Mouse (Mus musculus): ENCODE measurements around the gene Apol9b. TPM values are rescaled to one million over a fixed set of nuclear protein-coding genes. Genes with fewer than 3 reads are reported as not detected.

Gene Apol9b
- total and polyA plus RNA-seq, 3 experiments: not detected

- TF ChIP-seq GABPA (IDR thresholded peaks at IDR 0.05; ENCODE audit: low read depth, low read length): no peak
- TF ChIP-seq E2F4 (IDR thresholded peaks at IDR 0.05; ENCODE audit: borderline replicate concordance, low read depth, low read length): no peak
- TF ChIP-seq ZC3H11A (IDR thresholded peaks at IDR 0.05; ENCODE audit: low read depth, low read length): no peak; the same call in 1 of the 2 replicates
Observed at GRCm38 (mm10) chr15:77773099-77773915, 44.5 kb downstream of the Apol9b start (continued).

- Histone ChIP-seq H3K4me3 (ENCODE audit: control insufficient read depth in 1 of 2, insufficient read depth in 1 of 2, low read depth in 2 of 2, low read length in 2 of 2) (no peak overlapping the region), H3K27me3 (ENCODE audit: control insufficient read depth in 1 of 2, insufficient read depth in 2 of 2, low read length in 2 of 2) (no peaks in the 10 kb centered on the region), H3K9me3 (replicated peaks; ENCODE audit: insufficient read depth, low read length) (no peaks in the 10 kb centered on the region), H3K79me2 (ENCODE audit: control insufficient read depth, insufficient read depth, low read length, poor library complexity) (no peaks in the 10 kb centered on the region), H3K27ac (ENCODE audit: control insufficient read depth, low read depth, low read length) (no peak overlapping the region), H3K36me3 (ENCODE audit: control insufficient read depth in 1 of 2, insufficient read depth in 2 of 2, low read length in 2 of 2) (peaks cover 9 to 16% of the 10 kb centered on the region in 2 experiments), H3K9ac (ENCODE audit: control insufficient read depth, low read depth, low read length, poor library complexity, severe bottlenecking) (no peak overlapping the region), H3K4me1 (ENCODE audit: control insufficient read depth in 1 of 2, insufficient read depth in 2 of 2, low read length in 2 of 2) (peaks cover 4 to 16% of the 10 kb centered on the region in 2 experiments; a peak in 3 of 4 replicates)
- TF ChIP-seq GABPA (IDR thresholded peaks at IDR 0.05; ENCODE audit: low read depth, low read length): no peak
- no peak for TF ChIP-seq NRF1 (IDR thresholded peaks at IDR 0.05; ENCODE audit: insufficient read depth, low read depth, low read length, poor library complexity, severe bottlenecking)
- no peak for TF ChIP-seq MAFK (IDR thresholded peaks at IDR 0.05; ENCODE audit: borderline replicate concordance, low read depth, low read length)
- TF ChIP-seq RCOR1 (IDR thresholded peaks at IDR 0.05; ENCODE audit: low read depth, low read length): no peak
- no peak for TF ChIP-seq RAD21 (IDR thresholded peaks at IDR 0.05; ENCODE audit: low read depth, low read length)
- no peak for TF ChIP-seq TAL1 (IDR thresholded peaks at IDR 0.05; ENCODE audit: low read length)
- TF ChIP-seq POLR2A (IDR thresholded peaks at IDR 0.05; ENCODE audit: control insufficient read depth in 1 of 2, insufficient read depth in 1 of 2, low read depth in 1 of 2, low read length in 2 of 2, poor library complexity in 1 of 2): no peak
- no peak for TF ChIP-seq SIN3A (IDR thresholded peaks at IDR 0.05; ENCODE audit: low read length)
- TF ChIP-seq HCFC1 (IDR thresholded peaks at IDR 0.05; ENCODE audit: low read depth, low read length): no peak
- no peak for TF ChIP-seq MXI1 (IDR thresholded peaks at IDR 0.05; ENCODE audit: low read depth, low read length)
- no peak for TF ChIP-seq USF2 (IDR thresholded peaks at IDR 0.05; ENCODE audit: borderline replicate concordance in 1 of 2, insufficient read depth in 1 of 2, low read depth in 1 of 2, low read length in 2 of 2)
- no peak for TF ChIP-seq BHLHE40 (IDR thresholded peaks at IDR 0.05; ENCODE audit: borderline replicate concordance, low read depth, low read length)
- no peak for TF ChIP-seq SMC3 (IDR thresholded peaks at IDR 0.05; ENCODE audit: low read depth, low read length)
- TF ChIP-seq NELFE (IDR thresholded peaks at IDR 0.05; ENCODE audit: low read depth, low read length): no peak
- no peak for TF ChIP-seq ETS1 (IDR thresholded peaks at IDR 0.05; ENCODE audit: low read depth, low read length)
- TF ChIP-seq GATA1 (IDR thresholded peaks at IDR 0.05; ENCODE audit: low read depth, low read length): no peak
- TF ChIP-seq USF1 (IDR thresholded peaks at IDR 0.05; ENCODE audit: low read depth, low read length): no peak
- DNase-seq (ENCODE audit: low read depth, low spot score): no peak
Observed at GRCm38 (mm10) chr15:77774303-77774702, 45.5 kb downstream of the Apol9b start.

All from MEL (cell line).